Mouse (Mus musculus): Measurements from ENCODE around the gene Ifngr2. TPM values are rescaled to one million over a fixed set of nuclear protein-coding genes. Genes with fewer than 3 reads are reported as not detected.

The Ifngr2 gene
- polyA plus RNA-seq, 1 experiment: 162 TPM

DNA sequence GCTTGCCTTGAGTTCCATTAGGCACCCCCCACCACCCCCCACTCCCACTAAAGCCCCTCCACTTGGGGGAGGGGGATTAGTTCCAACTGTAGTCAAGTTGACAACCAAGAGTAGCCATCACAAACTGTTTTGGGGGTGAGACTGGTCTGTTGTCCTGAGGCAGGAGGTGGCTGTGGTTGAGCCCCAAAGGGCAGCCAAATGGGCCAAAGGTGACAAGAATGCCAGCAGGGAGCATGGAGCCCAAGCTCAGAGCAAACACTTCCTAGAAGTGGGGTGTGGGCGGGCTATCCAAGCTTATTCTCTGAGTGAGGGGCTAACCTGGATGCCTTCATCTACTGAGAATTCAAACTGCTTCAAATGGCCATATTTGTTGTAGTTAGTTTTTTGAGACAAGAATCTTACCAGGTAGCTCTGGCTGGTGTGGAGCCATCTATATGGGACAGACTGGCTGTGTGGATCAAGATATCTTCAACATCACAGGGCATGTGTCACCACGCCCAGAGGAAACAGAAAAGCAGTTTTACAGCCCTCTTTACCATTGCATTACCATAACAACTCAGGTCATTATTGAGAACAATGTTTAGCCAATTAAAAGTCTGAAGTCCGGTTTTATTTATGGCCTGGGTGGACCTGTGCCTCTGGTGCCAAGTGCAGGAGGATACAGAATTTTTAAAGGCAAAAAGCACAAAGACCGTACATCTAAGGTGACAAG lies 17.9 kb downstream of the Ifngr2 start:
- H3K27me3 ChIP-seq (ENCODE audit: control insufficient read depth, insufficient read depth, low read length): no peaks in the 10 kb centered on the region
- H3K27ac ChIP-seq (ENCODE audit: insufficient read depth, low read depth, low read length): peak overlapping the region; percentile 93
- TF ChIP-seq POLR2A (IDR thresholded peaks at IDR 0.05; ENCODE audit: low read depth, low read length) (no peak), CTCF (IDR thresholded peaks at IDR 0.05; ENCODE audit: extremely low read depth, insufficient read length, insufficient replicate concordance, low read depth, low read length) (no peak)
- H3K4me1 ChIP-seq (ENCODE audit: control insufficient read depth, insufficient read depth, insufficient read length, low read length): peaks cover 32% of the 10 kb centered on the region
- peaks cover 46% of the 10 kb centered on the region for H3K36me3 ChIP-seq (ENCODE audit: control insufficient read depth, insufficient read depth, low read length)
- H3K4me3 ChIP-seq (ENCODE audit: low read depth, low read length): no peak overlapping the region
- WGBS: 31% methylated on average over 4 of the region's 4 CpGs

DNA sequence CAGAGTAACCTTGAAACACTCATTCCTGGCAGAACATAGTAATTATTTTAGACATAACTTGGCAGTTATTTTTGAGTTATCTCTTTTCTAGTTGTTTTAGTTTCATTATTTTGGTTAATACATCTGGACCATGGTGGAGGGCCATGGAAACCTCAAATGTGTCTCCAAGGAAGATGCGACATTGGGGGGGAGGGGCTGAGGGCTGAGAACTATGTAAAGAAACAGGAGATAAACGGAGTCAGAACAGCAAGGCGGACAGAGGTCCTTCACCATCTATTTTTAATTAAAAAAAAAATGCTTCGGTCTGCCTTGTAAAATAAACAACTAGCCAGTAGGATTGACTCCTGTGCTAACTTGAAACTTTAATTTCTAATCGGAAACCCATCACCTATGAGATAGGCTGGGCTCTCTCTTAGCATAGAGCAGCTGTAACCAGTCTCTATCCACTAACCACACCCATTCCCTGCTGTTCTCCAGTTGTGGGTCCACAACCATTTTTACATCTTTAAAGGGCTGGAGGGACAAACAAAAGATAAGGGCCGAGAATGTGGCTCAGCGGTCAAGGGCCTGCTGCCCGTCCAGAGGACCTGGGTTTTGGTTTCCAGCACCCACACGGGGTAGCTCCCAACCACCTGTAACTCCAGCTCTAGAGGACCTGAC lies 18.6 kb downstream of the Ifngr2 start:
- WGBS: 25% methylated on average over 9 of the region's 9 CpGs
- Histone ChIP-seq H3K36me3 (ENCODE audit: control insufficient read depth, insufficient read depth, low read length) (peaks cover 40% of the 10 kb centered on the region), H3K27ac (ENCODE audit: insufficient read depth, low read depth, low read length) (peak overlapping the region; percentile 93), H3K27me3 (ENCODE audit: control insufficient read depth, insufficient read depth, low read length) (no peaks in the 10 kb centered on the region), H3K4me1 (ENCODE audit: control insufficient read depth, insufficient read depth, insufficient read length, low read length) (peaks cover 33% of the 10 kb centered on the region), H3K4me3 (ENCODE audit: low read depth, low read length) (no peak overlapping the region; the same call in 1 of the 2 replicates)
- TF ChIP-seq POLR2A (IDR thresholded peaks at IDR 0.05; ENCODE audit: low read depth, low read length): no peak
- no peak for TF ChIP-seq CTCF (IDR thresholded peaks at IDR 0.05; ENCODE audit: extremely low read depth, insufficient read length, insufficient replicate concordance, low read depth, low read length)

DNA sequence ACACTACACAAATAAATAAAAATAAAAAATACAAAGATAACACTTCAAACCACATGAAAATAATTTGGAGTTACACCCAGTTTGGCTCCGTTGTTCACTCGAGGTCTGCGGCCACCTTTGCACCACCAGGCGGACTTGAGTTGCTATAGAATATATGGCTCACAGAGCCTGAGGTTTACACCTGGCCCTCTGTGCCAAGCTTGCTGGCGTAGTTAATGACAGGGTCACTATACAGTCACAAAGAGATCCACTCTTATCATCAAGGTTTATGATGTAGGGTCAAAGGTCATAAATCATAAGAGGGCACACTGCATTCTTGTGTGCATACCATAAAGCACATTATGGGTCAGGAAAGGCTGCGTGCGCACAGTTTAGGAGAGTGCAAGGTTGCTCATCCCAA lies 19.1 kb downstream of the Ifngr2 start:
- H3K27ac ChIP-seq (ENCODE audit: insufficient read depth, low read depth, low read length): peak overlapping the region; percentile 93
- no peak for TF ChIP-seq POLR2A (IDR thresholded peaks at IDR 0.05; ENCODE audit: low read depth, low read length)
- peak; percentile 37; the same call in 1 of the 2 replicates for TF ChIP-seq CTCF (IDR thresholded peaks at IDR 0.05; ENCODE audit: extremely low read depth, insufficient read length, insufficient replicate concordance, low read depth, low read length)
- H3K36me3 ChIP-seq (ENCODE audit: control insufficient read depth, insufficient read depth, low read length): peaks cover 36% of the 10 kb centered on the region
- 27% methylated on average over 7 of the region's 7 CpGs for WGBS
- H3K4me3 ChIP-seq (ENCODE audit: low read depth, low read length): no peak overlapping the region
- peaks cover 39% of the 10 kb centered on the region for H3K4me1 ChIP-seq (ENCODE audit: control insufficient read depth, insufficient read depth, insufficient read length, low read length)
- H3K27me3 ChIP-seq (ENCODE audit: control insufficient read depth, insufficient read depth, low read length): no peaks in the 10 kb centered on the region

DNA sequence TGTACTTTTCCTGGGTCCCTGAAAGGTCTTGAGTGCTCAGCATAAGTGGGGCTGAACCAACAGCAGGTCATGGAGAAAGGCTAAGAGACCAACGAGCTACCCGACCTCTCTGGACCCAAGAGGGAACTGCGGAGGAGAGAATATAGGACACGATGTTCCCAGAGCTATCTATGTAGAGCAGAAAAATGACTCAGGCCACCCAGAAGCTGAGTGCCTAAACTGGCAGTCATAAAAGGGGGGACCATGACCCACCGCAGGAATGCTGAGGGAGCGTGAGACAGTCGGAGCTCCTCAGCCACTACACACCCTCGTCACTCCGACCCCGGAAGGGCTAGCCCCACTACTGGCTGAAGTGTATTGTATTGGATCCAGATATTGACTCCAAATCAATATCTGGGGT lies 22.1 kb downstream of the Ifngr2 start:
- TF ChIP-seq CTCF (IDR thresholded peaks at IDR 0.05; ENCODE audit: extremely low read depth, insufficient read length, insufficient replicate concordance, low read depth, low read length) (no peak), POLR2A (IDR thresholded peaks at IDR 0.05; ENCODE audit: low read depth, low read length) (no peak)
- Histone ChIP-seq H3K4me3 (ENCODE audit: low read depth, low read length) (no peak overlapping the region), H3K36me3 (ENCODE audit: control insufficient read depth, insufficient read depth, low read length) (peaks cover 12% of the 10 kb centered on the region), H3K4me1 (ENCODE audit: control insufficient read depth, insufficient read depth, insufficient read length, low read length) (peaks cover 30% of the 10 kb centered on the region), H3K27ac (ENCODE audit: insufficient read depth, low read depth, low read length) (no peak overlapping the region), H3K27me3 (ENCODE audit: control insufficient read depth, insufficient read depth, low read length) (no peaks in the 10 kb centered on the region)
- 90% methylated on average over 10 of the region's 10 CpGs for WGBS

DNA sequence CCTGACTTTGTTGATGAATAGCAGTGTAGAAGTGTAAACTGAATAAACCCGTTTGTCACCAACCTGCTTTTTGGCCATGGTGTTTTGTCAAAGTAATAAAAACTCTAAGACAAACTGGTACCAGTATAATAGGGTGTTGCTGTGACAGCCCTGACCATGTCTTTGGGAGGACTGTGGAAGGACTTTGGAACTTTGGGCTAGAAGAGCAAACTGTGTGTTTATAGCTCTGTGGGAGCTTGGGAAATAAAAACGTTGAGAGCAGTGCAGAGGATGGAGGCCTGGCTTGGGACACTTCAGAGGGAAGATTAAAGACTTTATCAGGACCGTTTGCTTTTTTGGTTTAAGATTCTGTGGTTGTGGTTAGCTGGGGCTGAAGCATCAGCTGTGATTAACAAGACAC lies 24.2 kb downstream of the Ifngr2 start:
- no peak overlapping the region for H3K4me3 ChIP-seq (ENCODE audit: low read depth, low read length)
- WGBS: 17% methylated on average over 3 of the region's 3 CpGs
- no peak for TF ChIP-seq POLR2A (IDR thresholded peaks at IDR 0.05; ENCODE audit: low read depth, low read length)
- TF ChIP-seq CTCF (IDR thresholded peaks at IDR 0.05; ENCODE audit: extremely low read depth, insufficient read length, insufficient replicate concordance, low read depth, low read length): no peak
- peaks cover 17% of the 10 kb centered on the region for H3K36me3 ChIP-seq (ENCODE audit: control insufficient read depth, insufficient read depth, low read length)
- peaks cover 20% of the 10 kb centered on the region for H3K4me1 ChIP-seq (ENCODE audit: control insufficient read depth, insufficient read depth, insufficient read length, low read length)
- no peaks in the 10 kb centered on the region for H3K27me3 ChIP-seq (ENCODE audit: control insufficient read depth, insufficient read depth, low read length)
- no peak overlapping the region for H3K27ac ChIP-seq (ENCODE audit: insufficient read depth, low read depth, low read length)

DNA sequence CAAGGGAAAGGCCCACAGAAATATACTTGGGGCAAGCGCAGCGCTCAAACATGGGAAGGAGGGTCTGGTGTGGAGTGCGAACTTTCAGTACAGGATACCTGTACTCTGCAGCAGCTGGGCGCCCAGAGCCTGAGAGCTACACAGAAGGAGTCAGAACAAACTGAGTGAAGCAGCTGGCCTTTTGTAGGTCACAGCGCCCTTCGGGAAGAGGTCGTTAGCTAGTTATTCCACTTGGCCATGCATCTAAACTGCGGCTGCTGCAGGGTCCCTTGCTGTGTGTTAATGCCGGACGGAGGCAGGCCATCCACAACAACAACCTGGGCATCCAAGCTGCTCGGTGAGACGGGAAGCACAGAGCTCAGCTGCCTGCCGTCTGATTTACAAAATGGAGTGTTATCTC lies 28.3 kb downstream of the Ifngr2 start:
- 89% methylated on average over 13 of the region's 13 CpGs for WGBS
- no peak overlapping the region for H3K4me3 ChIP-seq (ENCODE audit: low read depth, low read length)
- TF ChIP-seq CTCF (IDR thresholded peaks at IDR 0.05; ENCODE audit: extremely low read depth, insufficient read length, insufficient replicate concordance, low read depth, low read length) (no peak), POLR2A (IDR thresholded peaks at IDR 0.05; ENCODE audit: low read depth, low read length) (no peak)

DNA sequence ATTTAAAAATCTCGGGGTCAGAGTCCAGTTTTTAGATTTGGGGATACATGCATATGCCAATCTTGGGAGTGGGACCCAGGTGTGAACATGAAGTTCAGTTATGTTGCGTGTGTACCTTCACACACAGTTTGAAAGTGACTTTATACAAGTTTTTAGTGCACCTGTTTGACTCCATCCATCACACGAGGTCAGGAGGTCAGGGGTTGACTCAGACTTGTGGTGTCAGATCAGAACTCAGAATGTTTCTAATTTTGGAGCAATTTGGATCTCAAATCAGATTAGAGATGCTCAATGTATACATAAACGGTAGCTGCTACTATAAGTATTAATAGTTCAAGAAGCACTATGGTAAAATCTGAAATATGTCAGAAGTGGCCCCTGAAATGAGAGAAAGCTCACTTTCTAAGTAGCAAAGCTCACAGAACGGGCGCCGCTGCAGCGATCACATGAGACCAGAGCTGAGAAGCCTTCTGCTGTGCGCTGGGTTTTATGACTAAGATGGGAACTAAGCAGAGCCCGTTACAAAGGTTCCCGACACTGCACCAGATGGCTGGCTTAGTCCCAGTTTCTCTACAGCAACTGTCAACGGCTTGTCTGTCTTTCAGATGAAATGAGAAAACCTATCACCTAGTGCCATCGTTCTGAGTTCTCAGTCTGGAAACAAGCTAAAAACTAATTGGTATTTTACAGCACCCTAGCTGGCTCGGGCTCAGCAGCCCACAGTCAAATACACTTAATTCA lies 32.3 kb downstream of the Ifngr2 start:
- Histone ChIP-seq H3K36me3 (ENCODE audit: control insufficient read depth, insufficient read depth, low read length) (peaks cover 51% of the 10 kb centered on the region), H3K4me3 (ENCODE audit: low read depth, low read length) (no peak overlapping the region), H3K27me3 (ENCODE audit: control insufficient read depth, insufficient read depth, low read length) (no peaks in the 10 kb centered on the region), H3K27ac (ENCODE audit: insufficient read depth, low read depth, low read length) (no peak overlapping the region), H3K4me1 (ENCODE audit: control insufficient read depth, insufficient read depth, insufficient read length, low read length) (no peaks in the 10 kb centered on the region)
- TF ChIP-seq CTCF (IDR thresholded peaks at IDR 0.05; ENCODE audit: extremely low read depth, insufficient read length, insufficient replicate concordance, low read depth, low read length) (no peak), POLR2A (IDR thresholded peaks at IDR 0.05; ENCODE audit: low read depth, low read length) (no peak)
- WGBS: 81% methylated on average over 14 of the region's 14 CpGs

More for the DNA sequence above, 28.3 kb downstream of the Ifngr2 start:
- H3K36me3 ChIP-seq (ENCODE audit: control insufficient read depth, insufficient read depth, low read length): peaks cover 40% of the 10 kb centered on the region
- H3K27me3 ChIP-seq (ENCODE audit: control insufficient read depth, insufficient read depth, low read length): no peaks in the 10 kb centered on the region
- H3K4me1 ChIP-seq (ENCODE audit: control insufficient read depth, insufficient read depth, insufficient read length, low read length): peaks cover 14% of the 10 kb centered on the region
- H3K27ac ChIP-seq (ENCODE audit: insufficient read depth, low read depth, low read length): no peak overlapping the region
